Mouse (Mus musculus) ES-Bruce4 (cell line): ENCODE results near the gene Gm17268. TPM values are rescaled to one million over a fixed set of nuclear protein-coding genes. Genes with fewer than 3 reads are reported as not detected.

ENCODE experiments used
- H3K27ac ChIP-seq: 2 replicates; pipeline ENCODE4 v1.5.1; 2012; ENCODE audit warnings: low read length, inconsistent platforms; ENCODE audit not compliant: insufficient read depth
- H3K27me3 ChIP-seq: 2 replicates; pipeline ENCODE4 v1.6.1; 2012; ENCODE audit warnings: mild to moderate bottlenecking, low read length, inconsistent platforms; ENCODE audit not compliant: control insufficient read depth, poor library complexity, insufficient read depth, severe bottlenecking
- H3K36me3 ChIP-seq: 2 replicates; pipeline ENCODE4 v1.6.1; 2012; ENCODE audit warnings: inconsistent platforms, mild to moderate bottlenecking, low read length, moderate library complexity; ENCODE audit not compliant: control insufficient read depth, poor library complexity, insufficient read depth, severe bottlenecking
- H3K4me1 ChIP-seq: one replicate; pipeline ENCODE4 v1.8.1; 2011; ENCODE audit warnings: low read length; ENCODE audit not compliant: control insufficient read depth, insufficient read depth
- H3K4me3 ChIP-seq: 2 replicates; pipeline ENCODE4 v1.5.1; 2011; ENCODE audit warnings: low read depth, mild to moderate bottlenecking, low read length
- H3K9ac ChIP-seq: 2 replicates; pipeline ENCODE4 v1.6.1; 2012; ENCODE audit warnings: low read depth, mild to moderate bottlenecking, inconsistent platforms; ENCODE audit not compliant: poor library complexity, severe bottlenecking
- H3K9me3 ChIP-seq: replicated peaks from 2 replicates; pipeline ENCODE4 v1.6.1; 2012; ENCODE audit warnings: mild to moderate bottlenecking, low read length, inconsistent platforms; ENCODE audit not compliant: control insufficient read depth, poor library complexity, insufficient read depth, severe bottlenecking
- CTCF ChIP-seq: IDR thresholded peaks from one replicate; pipeline ENCODE4 v1.8.1; 2011; ENCODE audit warnings: low read depth, low read length
- EP300 ChIP-seq: IDR thresholded peaks from 2 replicates; pipeline ENCODE4 v1.6.1; 2011; ENCODE audit warnings: low read depth, low read length; ENCODE audit not compliant: insufficient read depth
- POLR2A ChIP-seq: IDR thresholded peaks from one replicate; pipeline ENCODE4 v1.8.1; 2011; ENCODE audit warnings: low read length; ENCODE audit not compliant: insufficient read depth
- polyA plus RNA-seq: library from polyadenylated mRNA; stranded (reverse); fragments of >200 nt; gene quantifications from 2 replicates; pipeline ENCODE4 v1.2.4, GENCODE M21; 2011; ENCODE audit warnings: low read depth; ENCODE audit not compliant: missing spikeins, insufficient read depth, insufficient read length

Gm17268 gene
- polyA plus RNA-seq, 1 experiment, result not detected

DNA sequence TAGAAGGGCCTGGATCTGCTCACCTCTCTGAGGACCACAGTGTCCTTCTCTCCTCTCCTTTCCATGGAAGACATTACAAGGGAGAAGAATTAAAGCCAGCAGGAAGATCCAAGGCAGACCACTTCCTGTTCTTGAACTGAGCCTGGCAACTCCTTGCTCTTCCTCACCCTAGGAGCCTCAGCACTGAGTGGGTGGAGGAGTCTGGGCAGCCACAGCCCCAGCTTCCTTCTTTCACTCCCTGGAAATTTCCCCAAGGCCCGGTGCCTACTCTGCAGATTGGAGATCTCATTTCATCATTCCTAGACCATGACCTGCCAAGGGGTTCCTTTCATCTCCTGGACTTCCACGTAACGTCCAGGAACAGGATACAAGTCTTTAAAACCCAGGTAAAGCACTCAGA is 34.6 kb upstream of the Gm17268 start:
- no peak for TF ChIP-seq EP300
- no peak for TF ChIP-seq POLR2A
- TF ChIP-seq CTCF, result no peak
- H3K9ac ChIP-seq, result no peak overlapping the region
- no peaks in the 10 kb centered on the region; the same call in 1 of the 2 replicates for H3K9me3 ChIP-seq
- no peaks in the 10 kb centered on the region for H3K36me3 ChIP-seq
- no peak overlapping the region for H3K4me3 ChIP-seq
- H3K4me1 ChIP-seq, result no peaks in the 10 kb centered on the region
- no peak overlapping the region for H3K27ac ChIP-seq
- H3K27me3 ChIP-seq, result no peaks in the 10 kb centered on the region

DNA sequence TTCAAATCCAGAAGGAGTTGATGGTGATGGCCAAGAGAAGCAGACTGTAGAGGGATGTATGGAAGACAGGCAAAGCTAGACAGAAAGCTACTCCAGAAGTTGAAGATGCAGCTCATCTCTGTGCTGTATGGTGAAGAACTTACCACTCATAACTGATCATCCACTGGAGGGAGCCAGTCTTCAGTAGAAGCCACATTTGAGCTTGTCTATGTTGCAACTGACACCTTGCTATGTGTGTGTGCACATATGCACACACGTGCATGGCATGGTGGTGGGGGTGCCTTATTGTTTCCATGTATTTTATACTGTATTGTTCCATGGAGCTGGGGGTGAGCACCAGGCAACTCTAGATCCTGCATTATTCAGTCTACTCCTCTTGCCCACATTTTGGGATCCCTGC is 34.0 kb upstream of the Gm17268 start:
- Histone ChIP-seq H3K36me3 (no peaks in the 10 kb centered on the region), H3K27ac (no peak overlapping the region), H3K9me3 (no peaks in the 10 kb centered on the region; the same call in 1 of the 2 replicates), H3K27me3 (no peaks in the 10 kb centered on the region), H3K9ac (no peak overlapping the region), H3K4me1 (no peaks in the 10 kb centered on the region), H3K4me3 (no peak overlapping the region)
- no peak for TF ChIP-seq POLR2A
- TF ChIP-seq EP300, result no peak
- no peak for TF ChIP-seq CTCF

DNA sequence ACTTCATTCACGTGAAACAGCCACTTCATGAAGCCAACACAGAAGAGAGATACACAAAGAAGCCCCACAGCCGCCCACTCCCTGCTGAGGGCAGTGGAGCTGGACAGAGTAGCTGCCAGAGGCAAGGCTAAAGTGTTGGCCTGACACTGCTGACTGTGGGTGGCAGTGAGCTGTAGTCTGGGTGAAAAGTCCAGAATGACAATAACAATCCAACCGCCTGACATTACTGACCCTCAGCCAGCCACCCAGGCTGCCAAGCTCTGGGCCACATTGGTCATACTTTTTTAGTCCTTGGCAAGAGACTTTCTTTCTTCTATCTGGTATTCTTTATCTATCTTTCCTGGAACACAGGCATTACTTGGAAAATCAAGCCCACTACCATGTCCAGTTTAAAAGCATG is 32.7 kb upstream of the Gm17268 start:
- no peak for TF ChIP-seq POLR2A
- TF ChIP-seq EP300, result no peak
- no peak for TF ChIP-seq CTCF
- H3K4me3 ChIP-seq, result no peak overlapping the region
- H3K4me1 ChIP-seq, result no peaks in the 10 kb centered on the region
- no peaks in the 10 kb centered on the region for H3K36me3 ChIP-seq
- H3K27ac ChIP-seq, result no peak overlapping the region
- H3K27me3 ChIP-seq, result no peaks in the 10 kb centered on the region
- no peaks in the 10 kb centered on the region; the same call in 1 of the 2 replicates for H3K9me3 ChIP-seq
- no peak overlapping the region for H3K9ac ChIP-seq

DNA sequence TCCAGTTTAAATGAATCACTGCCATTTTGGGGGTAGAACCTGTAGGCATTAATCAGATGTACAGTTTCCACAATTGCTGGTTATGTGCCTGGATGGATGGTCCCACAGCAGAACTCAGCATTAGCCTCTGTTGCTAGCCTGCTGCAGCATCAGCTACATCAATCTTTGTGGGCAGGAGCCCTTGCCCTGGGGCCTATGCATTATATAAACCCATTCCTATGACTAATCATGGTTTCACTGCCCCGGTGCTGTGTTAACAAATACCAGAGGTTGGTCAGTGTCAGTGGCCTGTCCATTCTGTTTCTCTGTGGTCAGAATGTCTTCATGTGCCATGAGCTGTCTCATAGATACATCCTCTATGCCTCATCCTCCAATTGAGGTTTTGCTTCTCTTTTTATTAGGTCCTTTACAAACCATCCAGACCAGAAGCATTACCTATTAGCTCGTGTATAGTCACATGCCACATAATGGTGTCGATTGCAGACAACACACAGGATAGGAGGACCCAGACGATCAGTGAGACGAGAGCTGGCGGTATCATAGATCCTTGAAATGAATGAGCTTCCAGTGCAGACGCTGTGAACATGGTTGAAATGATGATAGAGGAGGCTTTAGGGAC is 28.7 kb upstream of the Gm17268 start:
- no peak overlapping the region for H3K4me3 ChIP-seq
- no peaks in the 10 kb centered on the region for H3K9me3 ChIP-seq
- H3K27ac ChIP-seq, result no peak overlapping the region
- no peaks in the 10 kb centered on the region for H3K4me1 ChIP-seq
- no peak for TF ChIP-seq POLR2A
- TF ChIP-seq EP300, result no peak
- no peak for TF ChIP-seq CTCF
- H3K9ac ChIP-seq, result no peak overlapping the region
- no peaks in the 10 kb centered on the region for H3K27me3 ChIP-seq
- H3K36me3 ChIP-seq, result no peaks in the 10 kb centered on the region

DNA sequence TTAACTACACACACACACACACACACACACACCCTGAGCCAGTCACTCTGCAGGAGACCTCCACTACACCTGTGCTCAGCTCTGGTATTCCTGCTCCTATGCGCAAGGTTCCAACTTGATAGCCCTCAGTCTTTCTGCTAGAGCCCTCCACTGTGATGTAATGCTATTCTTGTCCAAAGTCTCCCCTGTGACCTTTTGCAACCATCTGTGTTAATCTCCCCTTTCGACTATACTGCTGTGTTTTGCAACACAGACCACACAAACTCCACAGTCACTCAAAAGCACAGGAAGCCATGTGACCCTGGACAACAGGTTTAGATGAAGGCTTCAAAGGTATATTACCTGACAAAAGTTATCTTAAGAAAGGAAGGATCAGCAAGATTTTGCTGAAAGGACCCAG is 25.1 kb upstream of the Gm17268 start:
- Histone ChIP-seq H3K27me3 (no peaks in the 10 kb centered on the region), H3K9me3 (no peaks in the 10 kb centered on the region), H3K36me3 (no peaks in the 10 kb centered on the region), H3K4me1 (no peaks in the 10 kb centered on the region), H3K27ac (no peak overlapping the region), H3K9ac (no peak overlapping the region), H3K4me3 (no peak overlapping the region)
- TF ChIP-seq CTCF (no peak), POLR2A (no peak)

DNA sequence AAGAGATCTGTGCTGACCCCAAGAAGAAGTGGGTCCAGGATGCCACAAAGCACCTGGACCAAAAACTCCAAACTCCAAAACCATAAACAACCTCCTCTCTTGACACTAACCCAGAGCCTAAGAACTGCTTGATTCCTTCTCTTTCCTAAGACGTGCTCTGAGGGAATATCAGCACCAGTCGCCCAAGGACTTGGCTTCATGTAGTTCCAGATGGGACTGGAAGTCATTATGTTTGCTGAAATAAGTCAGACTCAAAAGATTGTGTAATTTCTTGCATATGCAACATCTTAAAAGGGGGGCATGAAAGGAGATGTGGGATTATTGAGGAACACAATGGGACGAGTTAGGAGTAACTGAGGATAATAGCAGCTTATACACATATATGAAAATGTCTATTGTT is 23.9 kb upstream of the Gm17268 start:
- H3K9me3 ChIP-seq, result no peaks in the 10 kb centered on the region
- no peaks in the 10 kb centered on the region for H3K36me3 ChIP-seq
- H3K9ac ChIP-seq, result no peak overlapping the region
- H3K4me3 ChIP-seq, result no peak overlapping the region
- TF ChIP-seq POLR2A (no peak), EP300 (no peak), CTCF (no peak)
- no peaks in the 10 kb centered on the region for H3K4me1 ChIP-seq
- no peaks in the 10 kb centered on the region for H3K27me3 ChIP-seq
- no peak overlapping the region for H3K27ac ChIP-seq
